Mouse (Mus musculus) small intestine, adult 2 months (tissue): ENCODE measurements around the gene Nfe2l1. TPM values are rescaled to one million over a fixed set of nuclear protein-coding genes. Genes with fewer than 3 reads are reported as not detected.

Experiments used
- H3K27ac ChIP-seq: fragments of 200-500 bp; 2 replicates; pipeline ENCODE4 v1.5.1; 2012; ENCODE audit warnings: low read depth, low read length, control low read depth, inconsistent platforms; ENCODE audit not compliant: insufficient read depth
- H3K27me3 ChIP-seq: fragments of 200-500 bp; 2 replicates; pipeline ENCODE4 v1.6.1; 2012; ENCODE audit warnings: mild to moderate bottlenecking, moderate library complexity, low read length, inconsistent platforms; ENCODE audit not compliant: control insufficient read depth, insufficient read depth
- H3K36me3 ChIP-seq: fragments of 200-500 bp; 2 replicates; pipeline ENCODE4 v1.6.1; 2012; ENCODE audit warnings: mild to moderate bottlenecking, low read length, control low read depth, inconsistent platforms; ENCODE audit not compliant: control insufficient read depth, insufficient read depth
- H3K4me1 ChIP-seq: fragments of 200-500 bp; 2 replicates; pipeline ENCODE4 v1.6.1; 2012; ENCODE audit warnings: low read length, inconsistent platforms, mixed read lengths; ENCODE audit not compliant: control insufficient read depth, insufficient read depth, insufficient read length
- H3K4me3 ChIP-seq: fragments of 200-500 bp; 2 replicates; pipeline ENCODE4 v1.5.1; 2012; ENCODE audit warnings: low read depth, mild to moderate bottlenecking, control low read depth, inconsistent platforms, low read length, moderate library complexity
- CTCF ChIP-seq: fragments of 200-500 bp; IDR thresholded peaks from 2 replicates; pipeline ENCODE4 v1.5.1; 2012; ENCODE audit warnings: low read depth, mild to moderate bottlenecking, control low read depth, inconsistent platforms, low read length, moderate library complexity, mixed read lengths; ENCODE audit not compliant: insufficient replicate concordance, insufficient read length; ENCODE audit errors: extremely low read depth
- POLR2A ChIP-seq: fragments of 200-500 bp; IDR thresholded peaks from 2 replicates; pipeline ENCODE4 v1.6.1; 2012; ENCODE audit warnings: low read depth, mild to moderate bottlenecking, control low read depth, inconsistent platforms, low read length, moderate library complexity
- WGBS: fragments of 180-500 bp; shearing (Covaris S2); methylation state at CpG from one replicate; pipeline ENCODE4 v1.1.7; 2018; 5-methylcytosine and 5-hydroxymethylcytosine counted together
- polyA plus RNA-seq: library from polyadenylated mRNA; depleted of rRNA; stranded (reverse); fragments of >200 nt; gene quantifications from 2 replicates; pipeline ENCODE4 v1.2.3, GENCODE M21; 2012

Gene Nfe2l1
- polyA plus RNA-seq, 1 experiment = 87.5 TPM

DNA sequence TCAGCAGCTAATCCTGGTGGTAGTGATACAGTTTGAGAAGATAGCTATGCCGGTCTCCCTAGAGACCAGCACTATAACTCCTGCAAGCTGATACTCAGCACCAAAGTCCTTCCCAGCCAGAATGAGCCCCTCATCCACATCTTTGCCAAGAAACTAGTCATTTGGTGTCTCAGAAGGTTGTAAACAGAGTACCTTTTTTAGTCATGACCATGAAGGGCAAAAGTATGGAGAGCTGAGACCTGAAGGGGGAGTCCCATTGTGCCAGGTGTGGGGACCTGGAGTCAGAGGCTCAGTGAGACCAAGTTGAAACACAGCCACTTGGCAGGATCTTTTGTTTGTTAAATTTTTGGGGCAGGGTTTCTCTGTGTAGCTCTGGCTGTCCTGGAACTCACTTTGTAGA lies 4.4 kb upstream of the Nfe2l1 start:
- Histone ChIP-seq H3K27ac (no peak overlapping the region), H3K4me3 (no peak overlapping the region), H3K36me3 (no peaks in the 10 kb centered on the region), H3K27me3 (no peaks in the 10 kb centered on the region; the same call in 1 of the 2 replicates), H3K4me1 (no peaks in the 10 kb centered on the region)
- 84% methylated on average over 1 of the region's 1 CpGs for WGBS
- TF ChIP-seq CTCF (no peak), POLR2A (no peak)

DNA sequence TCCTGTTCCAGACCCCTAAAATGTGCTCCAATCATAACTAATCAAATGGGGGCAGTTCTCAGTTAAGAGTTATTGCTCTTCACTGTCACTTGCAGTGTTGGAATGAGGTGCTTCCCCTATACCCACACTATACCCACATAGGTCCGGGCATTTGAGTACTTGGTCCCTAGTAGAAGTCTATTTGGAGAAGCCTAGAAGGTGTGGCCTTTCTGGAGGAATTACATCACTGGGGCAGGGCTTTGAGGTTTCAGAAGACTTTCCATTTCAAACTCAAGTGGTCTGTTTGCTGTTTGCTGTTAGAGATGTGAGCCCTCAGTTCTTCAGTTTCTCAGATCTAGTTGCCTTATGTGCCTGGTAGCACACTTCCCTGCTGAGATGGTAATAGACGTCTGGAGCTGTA lies 3.2 kb upstream of the Nfe2l1 start:
- TF ChIP-seq POLR2A = no peak
- no peak for TF ChIP-seq CTCF
- Histone ChIP-seq H3K4me1 (no peaks in the 10 kb centered on the region; the same call in 1 of the 2 replicates), H3K4me3 (no peak overlapping the region), H3K27ac (no peak overlapping the region), H3K27me3 (no peaks in the 10 kb centered on the region), H3K36me3 (no peaks in the 10 kb centered on the region)
- WGBS = 65% methylated on average over 2 of the region's 2 CpGs

DNA sequence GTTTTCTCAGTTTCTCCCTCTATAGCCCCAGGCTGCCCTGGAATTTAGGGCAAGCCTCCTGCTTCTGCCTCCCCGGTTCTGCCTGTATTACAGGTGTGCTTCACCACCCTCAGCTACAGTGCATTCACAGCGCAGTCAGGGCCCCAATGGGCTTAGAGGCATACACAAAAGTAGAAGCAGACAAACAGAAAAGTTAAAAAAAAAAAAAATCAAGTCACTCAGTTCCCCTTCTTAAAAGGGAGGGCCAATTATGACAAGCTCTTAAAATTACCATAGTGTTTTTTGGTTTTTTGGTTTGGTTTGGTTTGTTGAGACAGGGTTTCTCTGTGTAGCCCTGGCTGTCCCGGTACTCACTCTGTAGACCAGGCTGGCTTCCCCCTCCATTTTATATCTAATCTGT lies 2.8 kb upstream of the Nfe2l1 start:
- H3K27ac ChIP-seq = no peak overlapping the region
- no peaks in the 10 kb centered on the region for H3K27me3 ChIP-seq
- 88% methylated on average over 3 of the region's 3 CpGs for WGBS
- TF ChIP-seq POLR2A (no peak), CTCF (no peak)
- peaks cover 2% of the 10 kb centered on the region for H3K36me3 ChIP-seq
- H3K4me1 ChIP-seq = peaks cover 4% of the 10 kb centered on the region; the same call in 1 of the 2 replicates
- H3K4me3 ChIP-seq = no peak overlapping the region

DNA sequence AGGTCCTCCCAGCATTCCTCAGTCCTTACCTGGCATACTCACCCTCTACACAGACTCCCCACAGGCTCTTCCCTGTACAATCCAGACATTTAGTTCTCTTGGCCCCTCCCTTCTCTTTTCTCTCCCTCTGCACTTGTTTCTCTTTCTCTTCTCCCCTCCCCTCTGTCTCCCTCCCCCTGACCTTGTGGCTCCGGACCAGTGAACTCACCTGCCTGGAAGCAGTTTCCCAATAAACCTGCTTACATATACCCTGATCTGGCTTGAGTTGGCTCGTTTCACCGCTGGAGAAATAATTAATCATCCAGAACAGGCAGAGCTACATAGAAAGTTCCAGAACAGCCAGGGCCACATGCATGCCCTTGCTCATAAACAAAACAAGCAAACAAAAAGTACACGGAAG lies 1.7 kb upstream of the Nfe2l1 start:
- peaks cover 8% of the 10 kb centered on the region for H3K36me3 ChIP-seq
- H3K27me3 ChIP-seq = no peaks in the 10 kb centered on the region
- 27% methylated on average over 4 of the region's 4 CpGs for WGBS
- H3K27ac ChIP-seq = no peak overlapping the region
- H3K4me1 ChIP-seq = peaks cover 10% of the 10 kb centered on the region
- no peak for TF ChIP-seq POLR2A
- no peak for TF ChIP-seq CTCF
- no peak overlapping the region for H3K4me3 ChIP-seq

DNA sequence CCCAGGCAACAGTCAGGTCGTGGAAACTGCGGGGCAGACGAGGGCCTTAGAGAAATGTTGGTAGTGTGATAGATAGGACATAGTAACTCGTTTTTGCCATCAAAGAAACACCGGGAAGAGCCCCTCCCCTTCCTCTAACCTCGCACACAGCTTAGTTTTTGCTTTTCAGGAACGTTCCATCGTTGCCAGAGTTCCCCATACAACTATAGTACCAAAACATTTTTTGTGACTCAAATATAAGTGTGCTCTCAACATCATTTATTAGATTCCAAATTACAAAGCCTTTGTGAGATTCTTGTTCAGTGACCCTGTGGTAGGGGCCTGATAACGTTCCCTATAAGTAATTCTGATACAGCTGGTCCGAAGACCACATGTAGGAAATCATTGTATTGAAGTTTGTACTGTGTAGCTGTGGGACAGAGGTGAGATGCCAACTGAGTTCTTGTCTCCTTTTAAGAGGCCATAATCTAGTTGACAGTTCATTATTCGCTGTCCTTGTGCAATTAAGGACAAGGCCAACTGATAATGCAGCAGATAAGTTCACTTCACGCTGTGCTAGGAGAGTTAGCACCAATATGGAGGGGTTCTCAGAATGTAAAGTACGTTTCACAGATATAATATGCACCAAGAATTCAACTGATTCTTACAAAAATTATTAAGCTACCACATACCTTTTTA lies 910 bp upstream of the Nfe2l1 start:
- Histone ChIP-seq H3K4me3 (peak overlapping the region; percentile 83), H3K36me3 (peaks cover 8% of the 10 kb centered on the region), H3K27me3 (no peaks in the 10 kb centered on the region), H3K27ac (peak overlapping the region; percentile 90), H3K4me1 (peaks cover 10% of the 10 kb centered on the region)
- TF ChIP-seq CTCF = no peak
- no peak for TF ChIP-seq POLR2A
- 8% methylated on average over 13 of the region's 13 CpGs for WGBS

DNA sequence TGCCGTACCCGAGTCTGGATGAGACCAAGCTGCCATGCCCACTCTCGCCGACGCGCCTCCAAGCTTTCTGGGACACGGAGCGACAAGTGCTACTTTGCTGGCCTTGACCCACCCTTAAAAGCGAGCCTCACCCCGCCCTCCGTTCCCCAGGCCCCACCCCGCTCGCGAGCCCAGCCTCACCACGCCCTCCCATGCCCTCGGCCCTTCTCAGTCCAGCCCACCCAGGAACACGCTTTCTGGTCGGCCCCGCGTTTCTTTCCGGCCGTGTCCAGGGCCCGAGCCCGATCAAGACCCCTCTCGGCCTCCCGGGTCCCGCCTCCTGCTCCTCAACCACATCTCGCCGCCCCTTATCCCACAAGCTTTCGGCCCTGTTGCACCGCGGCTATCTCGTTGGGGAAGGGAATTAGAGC lies 360 bp downstream of the Nfe2l1 start:
- WGBS = under 1% methylated on average over 33 of the region's 33 CpGs
- peaks cover 8% of the 10 kb centered on the region for H3K36me3 ChIP-seq
- TF ChIP-seq CTCF = peak; percentile 22; the same call in 1 of the 2 replicates
- TF ChIP-seq POLR2A = peak; percentile 90; the same call in 1 of the 2 replicates
- peak overlapping the region; percentile 96 for H3K27ac ChIP-seq
- peaks cover 16% of the 10 kb centered on the region for H3K4me1 ChIP-seq
- H3K4me3 ChIP-seq = peak overlapping the region; percentile 75
- H3K27me3 ChIP-seq = no peaks in the 10 kb centered on the region

DNA sequence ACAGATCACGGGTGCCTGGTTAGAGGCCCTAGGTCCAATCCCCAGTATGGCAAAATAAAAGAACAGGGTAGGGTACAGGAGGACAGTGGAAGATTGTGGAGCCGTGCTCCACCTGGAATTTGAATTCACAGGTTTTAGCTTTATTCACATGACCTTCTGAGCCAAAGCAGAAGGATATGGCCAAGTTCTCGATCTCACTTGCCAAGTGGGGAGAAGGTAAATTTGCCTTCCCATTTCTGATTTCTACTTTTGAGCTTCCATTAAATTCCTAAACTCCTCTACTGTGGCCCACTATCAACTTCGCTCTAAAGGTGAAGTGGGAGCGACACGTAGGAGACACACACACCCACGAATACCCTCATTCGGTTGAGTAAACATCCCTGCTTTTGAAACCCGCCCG lies 887 bp downstream of the Nfe2l1 start:
- H3K27ac ChIP-seq = peak overlapping the region; percentile 96
- peaks cover 8% of the 10 kb centered on the region for H3K36me3 ChIP-seq
- WGBS = 3% methylated on average over 10 of the region's 10 CpGs
- H3K27me3 ChIP-seq = no peaks in the 10 kb centered on the region
- H3K4me1 ChIP-seq = peaks cover 19% of the 10 kb centered on the region
- no peak for TF ChIP-seq CTCF
- TF ChIP-seq POLR2A = no peak
- peak overlapping the region; percentile 75 for H3K4me3 ChIP-seq
